Mouse (Mus musculus) megakaryocyte, adult 5-6 weeks (primary cell): ENCODE measurements around the gene Hmgb2. TPM values are rescaled to one million over a fixed set of nuclear protein-coding genes. Genes with fewer than 3 reads are reported as not detected.
"Not testable (repeated sequence)": the region's sequence is repeated elsewhere in the genome, so short reads cannot be mapped to it uniquely, and the experiment has no call there.

Source experiments
- ATAC-seq: 2 replicates; pipeline ENCODE4 v1.8.0; 2016; ENCODE audit warnings: mild to moderate bottlenecking, inconsistent platforms; ENCODE audit not compliant: poor library complexity, severe bottlenecking
- total RNA-seq, 2 experiments: library from RNA; stranded (forward) in 1 of 2; stranded (reverse) in 1 of 2; fragments of 153-499, 151-499 nt in 1 of 2; fragments of 221-1000, 200-1000 nt in 1 of 2; gene quantifications; 2 replicates each; pipeline versions ENCODE4 v1.2.3 to v1.2.4; 2015 to 2017

Gene Hmgb2
- total RNA-seq, 2 experiments from 2014 or later = 684 to 753 TPM

- ATAC-seq = no peak
Observed at GRCm38 (mm10) chr8:57508657-57509056, 3.0 kb upstream of the Hmgb2 start.

DNA sequence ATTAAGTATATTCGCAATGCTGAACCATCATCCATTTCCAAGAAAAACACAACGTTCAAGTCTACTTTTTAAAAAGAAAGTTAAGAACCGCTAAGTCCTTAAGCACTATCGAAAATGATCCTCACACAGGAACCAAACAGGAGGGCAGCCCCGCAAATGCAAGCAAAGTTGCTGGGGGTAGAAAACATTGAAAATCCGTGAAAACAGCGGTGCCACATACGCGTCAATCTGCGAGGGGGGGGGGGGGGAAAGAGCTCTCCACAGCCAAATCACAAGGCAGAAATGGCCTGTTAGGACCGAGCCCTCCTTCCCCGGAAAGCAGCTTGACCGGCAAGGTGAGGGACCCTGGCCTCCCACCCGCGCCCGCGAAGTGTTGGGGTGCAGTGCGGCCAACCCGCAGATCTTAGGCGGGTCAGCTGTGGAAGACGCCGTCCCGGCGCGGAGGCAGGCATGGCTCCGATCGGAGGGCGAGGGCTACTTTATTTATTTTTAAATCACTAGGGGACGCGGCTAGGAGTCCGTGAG is 854 bp upstream of the Hmgb2 start:
- ATAC-seq = peak; percentile 11

DNA sequence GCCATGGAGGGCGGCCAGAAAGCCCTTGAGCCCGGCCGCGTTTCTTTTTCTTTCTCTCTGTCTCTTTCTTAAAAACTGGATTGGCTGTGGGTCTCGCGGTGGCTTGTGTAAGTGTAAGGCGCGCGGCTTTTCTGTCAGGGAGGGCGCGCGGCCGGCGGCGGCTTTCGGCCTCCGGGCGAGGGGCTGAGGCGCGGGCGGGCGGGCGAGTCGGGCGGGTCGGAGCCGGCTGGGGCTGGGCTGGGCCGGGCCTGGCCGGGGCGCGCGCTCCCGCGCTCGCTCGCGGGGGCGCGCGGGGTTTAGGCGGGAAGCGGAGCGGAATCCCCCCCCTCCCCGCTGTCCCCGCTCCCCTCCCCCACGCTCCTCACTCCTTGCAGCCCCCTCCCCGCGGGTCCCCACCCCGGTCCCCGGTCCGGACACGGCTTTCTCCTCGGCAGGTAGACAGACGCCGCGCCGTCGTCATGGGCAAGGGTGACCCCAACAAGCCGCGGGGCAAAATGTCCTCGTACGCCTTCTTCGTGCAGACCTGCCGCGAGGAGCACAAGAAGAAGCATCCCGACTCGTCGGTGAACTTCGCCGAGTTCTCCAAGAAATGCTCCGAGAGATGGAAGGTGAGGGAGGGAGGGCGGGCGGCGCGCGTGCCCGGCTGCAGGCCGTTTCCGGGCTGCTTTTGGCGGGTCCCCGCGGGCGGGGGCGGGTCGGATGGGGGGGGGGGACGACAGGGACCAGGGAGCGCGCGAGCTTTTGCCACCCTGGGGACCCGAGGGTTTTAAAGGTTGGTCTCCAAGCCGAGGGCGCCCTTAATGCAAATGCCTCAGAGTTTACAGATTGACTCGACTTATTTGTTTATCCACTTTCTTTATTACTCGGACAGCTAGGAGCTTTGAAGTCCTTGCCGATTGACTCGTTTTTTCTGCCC is 692 bp downstream of the Hmgb2 start:
- ATAC-seq = peak; percentile 8

DNA sequence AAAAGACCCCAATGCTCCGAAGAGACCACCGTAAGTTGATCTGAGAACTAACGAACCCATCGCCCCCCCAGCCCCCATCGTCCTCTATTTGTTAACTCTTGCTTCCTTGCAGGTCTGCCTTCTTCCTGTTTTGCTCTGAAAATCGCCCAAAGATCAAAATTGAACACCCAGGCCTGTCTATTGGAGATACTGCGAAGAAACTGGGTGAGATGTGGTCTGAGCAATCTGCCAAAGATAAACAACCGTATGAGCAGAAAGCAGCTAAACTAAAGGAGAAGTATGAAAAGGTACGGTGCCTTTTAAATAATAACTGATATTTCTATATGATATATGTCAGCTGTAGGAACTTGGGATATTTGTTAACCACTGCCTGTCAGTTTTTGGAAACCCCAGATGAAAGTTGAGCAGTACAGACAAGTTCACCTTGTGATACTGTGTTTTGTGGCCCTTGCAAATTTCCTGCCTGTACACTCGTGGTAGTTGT is 1.5 kb downstream of the Hmgb2 start:
- ATAC-seq = not testable (repeated sequence)

- ATAC-seq = not testable (repeated sequence)
Observed at GRCm38 (mm10) chr8:57516685-57517084, 5.0 kb downstream of the Hmgb2 start.

DNA sequence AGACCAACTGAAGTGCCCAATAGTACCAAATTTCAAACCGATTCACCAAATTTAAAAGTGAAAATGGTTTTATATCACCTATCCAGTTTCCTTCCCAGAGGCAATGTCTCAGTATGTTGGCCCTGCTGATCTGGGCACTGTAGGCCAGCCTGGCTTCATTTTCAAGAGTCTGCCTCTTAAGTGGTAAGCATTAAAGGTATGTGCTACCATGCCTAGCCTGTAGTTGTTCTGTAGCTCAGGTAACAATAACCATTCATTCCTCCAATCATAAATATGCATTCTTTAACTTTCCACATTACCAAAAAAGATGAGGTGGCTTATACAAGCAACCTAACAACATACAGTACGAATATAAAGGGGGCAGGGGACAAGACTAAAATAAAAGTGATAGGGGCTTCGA is 6.0 kb downstream of the Hmgb2 start:
- ATAC-seq = 0 out of 2 replicates have a peak, but pooled peaks have one; percentile 13

DNA sequence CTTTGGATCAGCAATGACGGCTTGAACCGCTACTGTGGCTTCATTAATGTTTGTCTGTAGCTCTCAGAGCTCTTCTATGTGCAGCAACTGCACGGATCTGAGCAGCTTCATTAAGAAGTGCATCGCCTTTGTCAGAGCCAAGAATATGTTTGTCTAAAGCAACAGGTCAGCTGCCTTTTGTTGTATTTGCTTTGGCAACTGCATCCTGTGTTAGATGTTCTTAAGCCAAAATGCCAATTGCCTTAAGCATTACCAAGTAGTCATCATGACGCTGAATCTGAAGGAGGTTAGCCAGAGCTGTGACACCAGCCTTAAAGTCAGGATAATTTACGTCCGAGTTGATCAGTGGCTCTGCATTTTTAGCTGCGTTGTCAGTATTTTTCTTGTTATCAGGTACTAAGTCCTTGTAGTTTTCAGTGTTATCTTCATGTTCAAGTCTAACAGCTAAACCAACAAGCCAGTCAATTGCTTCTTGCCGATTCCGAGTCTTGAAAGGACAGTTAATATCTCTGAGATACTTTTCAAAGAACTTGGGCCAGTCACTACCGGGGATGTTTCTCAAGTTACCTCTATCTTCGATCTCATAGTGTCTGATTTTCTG is 8.6 kb downstream of the Hmgb2 start:
- no peak for ATAC-seq

GRCm38 (mm10) chr8:57528036-57528435 is 16.3 kb downstream of the Hmgb2 start:
- ATAC-seq = no peak

GRCm38 (mm10) chr8:57530238-57530637 is 18.5 kb downstream of the Hmgb2 start:
- ATAC-seq = no peak

DNA sequence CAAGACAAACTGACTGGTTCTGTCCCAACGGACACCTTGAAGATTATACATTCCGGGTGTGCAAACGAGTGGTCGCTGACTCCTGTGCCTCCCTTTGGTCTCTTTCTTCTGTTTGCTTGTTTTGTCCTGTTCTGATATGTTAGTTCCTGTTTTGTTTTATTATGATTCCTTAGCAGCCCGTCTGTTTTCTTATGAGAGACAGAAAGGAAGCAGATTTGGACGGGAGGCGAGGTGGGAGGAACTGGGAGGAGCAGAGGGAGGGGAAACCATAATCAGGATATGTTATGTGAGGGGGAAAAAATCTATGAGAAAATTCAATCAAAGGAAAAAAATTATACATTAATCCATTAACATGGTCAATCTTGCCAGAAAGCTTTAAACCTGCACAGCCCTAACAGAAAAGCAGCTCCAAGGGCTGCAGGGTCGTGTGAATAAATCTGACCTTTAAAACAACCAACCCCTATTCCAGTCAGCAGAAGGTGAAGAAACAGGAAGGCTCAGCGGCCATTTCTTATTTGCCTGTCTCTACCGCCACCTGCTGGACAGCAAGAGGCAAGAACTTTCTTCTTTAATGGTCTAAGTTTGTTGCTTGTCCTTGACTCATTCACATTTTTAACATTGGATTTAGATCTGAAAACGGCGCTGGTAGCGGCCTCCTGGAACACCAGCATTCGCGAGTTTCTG is 19.1 kb downstream of the Hmgb2 start:
- ATAC-seq = peak; percentile 92

DNA sequence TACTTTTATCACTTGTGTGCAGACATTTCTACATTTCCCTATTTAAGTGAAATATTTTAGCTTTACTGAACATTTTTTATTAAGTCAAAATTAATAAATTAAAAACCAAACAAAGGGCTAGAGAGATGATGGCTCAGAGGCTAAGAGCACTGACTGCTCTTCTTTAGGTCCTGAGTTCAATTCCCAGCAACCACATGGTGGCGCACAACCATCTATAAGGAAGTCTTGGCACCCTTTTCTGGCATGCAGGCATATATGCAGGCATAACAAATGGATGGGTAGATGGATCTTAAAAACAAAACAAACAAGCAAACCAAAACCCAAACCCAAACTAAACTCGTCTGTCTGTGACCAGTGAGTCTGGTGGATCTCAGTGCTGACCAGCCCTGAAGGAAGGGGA is 20.5 kb downstream of the Hmgb2 start:
- ATAC-seq = no peak

- no peak for ATAC-seq
Observed at GRCm38 (mm10) chr8:57533106-57533505, 21.4 kb downstream of the Hmgb2 start.

DNA sequence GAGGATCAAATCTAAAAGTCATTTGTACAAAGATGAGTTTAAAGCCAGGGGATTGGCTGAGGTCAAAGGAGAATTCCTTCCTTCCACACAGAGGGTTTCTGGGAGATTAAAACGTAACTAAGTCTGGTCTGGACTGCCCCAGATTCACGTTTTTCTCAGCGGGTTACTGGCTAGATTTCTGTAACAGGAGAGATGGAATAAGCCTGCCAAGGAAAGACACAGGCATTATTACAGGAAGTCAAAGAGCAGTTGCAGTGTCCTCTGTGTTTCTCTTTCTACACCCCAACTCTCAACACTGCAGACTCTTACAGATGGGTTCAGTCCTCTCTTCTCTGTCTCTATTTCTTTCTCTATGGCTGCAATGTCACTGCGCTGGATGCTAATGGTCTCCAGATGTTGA is 22.8 kb downstream of the Hmgb2 start:
- ATAC-seq = no peak

DNA sequence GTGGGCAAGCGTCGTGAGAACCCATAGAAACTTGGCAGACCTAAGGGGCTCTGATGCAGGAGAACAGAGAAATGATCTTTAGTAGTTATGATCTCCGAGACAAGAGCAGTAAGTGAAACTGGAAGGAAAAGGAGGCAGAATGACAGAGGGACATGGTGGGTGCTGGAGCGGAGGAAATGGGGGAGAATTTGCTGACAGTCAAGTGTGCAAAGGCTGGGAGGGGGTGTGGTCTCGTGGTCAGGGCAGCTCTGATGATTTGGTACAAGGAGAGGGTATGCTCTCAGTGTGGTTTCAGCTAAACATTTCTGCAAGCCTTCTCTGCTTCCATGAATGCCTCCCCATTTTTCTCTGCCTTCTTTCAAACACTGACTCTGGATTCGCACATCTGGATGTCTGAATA is 24.5 kb downstream of the Hmgb2 start:
- no peak for ATAC-seq

DNA sequence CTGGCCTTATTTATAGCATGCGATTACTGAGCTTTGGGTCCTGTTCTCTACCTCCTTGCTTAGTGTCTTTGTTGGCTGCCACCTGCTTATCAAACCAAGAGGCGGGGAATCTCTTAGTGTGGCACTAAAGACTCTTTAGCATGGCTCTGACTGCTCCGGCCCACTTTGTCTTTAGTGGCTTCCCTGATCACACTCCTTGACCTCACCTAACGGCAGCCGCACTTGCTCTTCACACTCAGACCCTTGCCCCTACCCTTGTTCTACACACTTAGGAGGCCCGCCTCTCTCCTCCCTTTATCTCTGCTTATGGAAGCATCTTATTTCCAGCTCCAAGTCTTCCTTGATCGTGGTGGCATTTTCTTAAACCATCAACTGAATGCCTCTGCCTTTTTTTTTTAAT is 26.9 kb downstream of the Hmgb2 start:
- no peak for ATAC-seq

DNA sequence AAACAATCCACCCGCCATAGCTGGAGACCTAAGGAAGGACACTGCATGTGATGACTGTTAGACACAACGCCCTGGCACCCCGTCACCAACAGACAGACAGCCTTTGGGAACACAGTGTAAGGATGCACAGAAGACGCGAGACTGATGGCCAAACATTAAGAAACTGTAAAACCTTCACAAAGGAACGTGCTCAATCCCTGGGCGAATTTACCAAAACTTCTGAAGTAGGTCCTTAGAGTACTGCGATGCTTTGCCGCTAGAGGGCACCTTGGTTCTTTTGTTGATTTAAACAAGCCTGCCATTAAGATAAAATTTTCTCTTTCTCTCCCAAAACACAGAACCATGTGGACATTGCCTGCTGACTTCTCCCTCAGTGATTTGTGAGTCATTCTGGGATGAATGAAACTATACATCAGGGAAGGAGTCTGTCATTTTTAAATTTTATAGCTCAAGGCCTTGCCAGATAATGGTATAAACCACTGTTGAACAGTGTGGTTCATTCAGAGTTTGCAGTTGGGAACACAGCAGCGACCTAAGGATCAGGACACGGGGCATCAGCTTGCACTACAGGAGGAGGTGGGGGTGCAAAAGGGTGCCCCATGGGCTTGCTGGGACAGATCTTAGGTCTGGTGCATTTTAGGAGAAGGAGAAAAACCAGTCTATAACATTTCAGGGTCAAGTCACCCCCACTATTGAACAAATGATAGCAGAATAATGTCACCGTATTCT is 28.6 kb downstream of the Hmgb2 start:
- peak; percentile 80 for ATAC-seq

GRCm38 (mm10) chr8:57540951-57541350 is 29.2 kb downstream of the Hmgb2 start:
- no peak for ATAC-seq

GRCm38 (mm10) chr8:57541405-57541804 is 29.7 kb downstream of the Hmgb2 start:
- peak; percentile 34 for ATAC-seq

DNA sequence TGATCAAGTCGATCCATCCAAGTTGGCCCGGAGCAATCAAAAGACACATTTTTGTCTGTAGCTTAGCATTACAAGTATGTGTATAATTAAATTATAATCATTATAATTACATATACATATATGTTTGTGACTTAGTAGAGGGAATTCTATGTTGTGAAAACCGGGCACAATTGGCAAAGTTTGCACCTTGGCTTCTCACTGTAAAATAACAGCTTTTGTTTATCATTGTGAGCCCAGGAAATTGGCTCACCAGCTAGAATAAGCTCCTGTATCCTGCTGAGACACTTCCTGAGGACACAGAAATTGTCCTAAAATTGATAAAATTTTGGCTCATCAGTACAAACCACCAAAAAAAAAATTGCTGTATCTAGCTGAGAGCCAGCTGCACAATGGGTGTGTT is 34.7 kb downstream of the Hmgb2 start:
- no peak for ATAC-seq

GRCm38 (mm10) chr8:57546834-57547233 is 35.1 kb downstream of the Hmgb2 start:
- ATAC-seq = no peak

DNA sequence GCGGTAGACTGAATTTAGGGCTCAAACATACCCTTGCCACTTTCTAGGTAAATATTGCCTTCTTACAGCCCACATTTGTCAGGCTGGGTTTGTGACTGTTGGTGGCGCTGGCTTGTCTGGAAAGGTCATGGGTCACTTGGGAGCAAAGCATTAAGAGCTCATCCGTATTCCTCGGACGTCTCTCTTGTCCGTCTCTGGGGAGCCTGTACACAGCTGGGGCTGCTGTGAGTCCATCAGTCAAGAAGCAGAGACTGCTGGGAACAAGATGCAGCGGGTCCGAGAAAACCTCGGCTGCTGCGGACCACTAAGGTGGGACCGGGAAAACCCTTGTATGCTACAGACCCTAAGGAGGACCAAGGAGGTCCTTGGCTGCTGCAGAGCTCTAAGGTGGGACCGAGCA is 35.9 kb downstream of the Hmgb2 start:
- ATAC-seq = no peak
